Mouse (Mus musculus) heart, postnatal 36 days (tissue): ENCODE measurements around the gene Angptl8. TPM values are rescaled to one million over a fixed set of nuclear protein-coding genes. Genes with fewer than 3 reads are reported as not detected.

ENCODE experiments used
- DNase-seq, 2 experiments: peaks; one replicate each; pipeline ENCODE4 v3.0.0; 2021 to 2022
- intact Hi-C: fragments of 180-260 bp; cut with DNase I; formaldehyde crosslinking; loops from one replicate; pipeline ENCODE4 v1.15.1; 2025
- total RNA-seq, 2 experiments: library from RNA; stranded (reverse); gene quantifications; 2 replicates each; pipeline ENCODE4 v1.2.3; 2021

Gene Angptl8
- total RNA-seq, 2 experiments from 2014 or later, result not detected

DNA sequence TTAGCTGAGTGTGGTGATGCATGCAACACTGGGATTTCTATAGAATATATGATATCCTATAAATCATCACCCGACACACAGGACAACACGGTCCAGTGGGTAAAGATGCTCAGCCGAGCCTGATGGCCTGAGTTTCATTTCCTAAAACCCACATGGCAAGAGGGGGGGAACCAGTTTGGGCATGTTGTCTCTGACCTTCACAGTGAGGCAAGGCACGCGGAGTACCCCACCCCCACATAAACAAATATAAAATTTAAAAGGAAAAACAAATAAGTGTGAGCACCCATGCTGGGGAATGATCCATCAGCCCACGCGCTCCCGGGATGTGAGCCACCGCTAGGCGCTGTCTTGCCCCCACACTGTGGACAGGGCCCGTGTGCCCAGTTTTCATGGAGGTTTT lies 28.3 kb upstream of the Angptl8 start:
- DNase-seq, result no peak
- intact Hi-C loops, result loop anchor here (5.0 kb wide), 1 partner anchor 205 kb away; no protein-coding TSS in a partner anchor

DNA sequence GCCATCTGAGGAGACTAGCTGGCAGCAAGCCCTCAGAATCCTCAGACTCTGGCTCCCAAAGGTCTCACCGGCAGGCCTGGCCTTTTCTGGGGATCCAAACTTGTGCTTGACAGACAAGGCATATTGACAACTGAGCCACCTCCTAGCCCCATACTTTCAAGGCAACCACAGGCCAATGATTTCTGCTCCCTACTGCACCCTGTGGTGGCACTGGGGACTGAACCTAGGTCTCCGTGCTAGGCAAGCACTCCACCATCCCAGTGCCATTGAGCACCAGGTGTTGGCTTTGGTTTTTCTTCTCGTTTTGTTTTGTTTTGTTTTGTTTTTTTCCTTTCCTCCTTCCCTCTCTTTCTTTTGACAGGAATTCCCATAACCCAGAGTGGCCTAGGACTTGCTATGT lies 26.7 kb upstream of the Angptl8 start:
- no peak for DNase-seq
- intact Hi-C loops, result loop anchor here (5.0 kb wide), 1 partner anchor 206 kb away; no protein-coding TSS in a partner anchor

DNA sequence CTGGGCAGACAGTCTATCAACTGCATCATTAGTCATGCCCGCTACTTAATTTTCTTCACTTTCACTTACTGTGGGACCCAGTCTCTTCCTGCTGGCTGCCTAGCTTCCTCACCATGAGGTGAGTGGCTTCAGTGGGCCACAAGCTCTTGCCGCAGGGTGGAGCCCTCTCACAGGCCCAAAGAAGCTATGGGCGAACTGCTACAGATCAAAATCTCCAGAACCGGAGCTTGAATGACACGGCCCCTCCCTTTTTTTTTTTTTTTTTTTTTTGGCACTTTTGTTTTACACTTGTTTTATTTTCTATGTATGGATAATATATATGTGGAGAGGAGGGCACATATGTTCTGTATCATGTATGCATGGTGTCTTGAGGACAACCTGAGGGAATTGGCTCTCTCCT lies 24.1 kb upstream of the Angptl8 start:
- no peak for DNase-seq
- intact Hi-C loops, result no loop called here

DNA sequence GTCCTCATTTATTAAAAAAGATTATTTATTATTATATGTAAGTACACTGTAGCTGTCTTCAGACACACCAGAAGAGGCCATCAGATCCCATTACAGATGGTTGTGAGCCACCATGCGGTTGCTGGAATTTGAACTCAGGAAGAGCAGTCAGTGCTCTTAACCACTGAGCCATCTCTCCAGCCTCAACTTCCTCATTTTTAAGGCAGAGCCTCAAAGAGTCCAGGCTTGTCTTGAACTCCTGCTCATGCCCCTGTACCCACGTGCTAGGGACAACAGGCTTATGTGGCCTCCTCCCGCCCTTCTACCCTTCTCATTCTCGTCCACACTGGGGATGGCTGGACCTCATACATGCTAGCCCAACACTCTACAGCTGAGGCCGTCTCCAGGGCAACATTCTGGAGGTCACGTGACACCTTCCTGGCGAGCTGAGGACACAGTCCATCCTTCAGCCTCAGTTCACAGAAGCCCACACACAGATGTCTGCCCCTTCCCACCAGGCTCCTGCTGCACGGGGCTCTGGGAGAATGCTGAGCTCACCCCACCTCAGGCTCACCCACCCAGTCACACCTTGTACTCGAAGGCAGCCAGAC lies 18.5 kb upstream of the Angptl8 start:
- DNase-seq, result no peak

DNA sequence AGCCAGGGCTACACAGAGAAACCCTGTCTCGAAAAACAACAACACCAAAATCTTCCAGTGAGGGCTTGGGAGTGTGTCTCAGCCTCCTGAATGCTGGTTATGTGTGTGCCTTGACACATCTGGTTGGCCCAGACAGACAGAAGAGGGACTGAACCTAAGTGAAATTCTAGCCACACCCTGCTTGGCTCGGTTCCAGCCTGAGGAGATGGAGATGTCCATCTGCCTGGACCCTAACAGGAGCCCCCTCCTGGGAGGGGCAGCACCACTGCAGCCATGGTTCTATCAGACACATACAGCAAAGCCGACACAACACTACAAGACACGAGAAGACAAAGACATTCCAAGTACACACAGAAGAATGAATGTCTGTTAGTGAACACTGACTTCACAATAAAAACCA lies 17.2 kb upstream of the Angptl8 start:
- intact Hi-C loops, result no loop called here
- no peak for DNase-seq

More for the DNA sequence above, 18.5 kb upstream of the Angptl8 start:
- intact Hi-C loops, result no loop called here

DNA sequence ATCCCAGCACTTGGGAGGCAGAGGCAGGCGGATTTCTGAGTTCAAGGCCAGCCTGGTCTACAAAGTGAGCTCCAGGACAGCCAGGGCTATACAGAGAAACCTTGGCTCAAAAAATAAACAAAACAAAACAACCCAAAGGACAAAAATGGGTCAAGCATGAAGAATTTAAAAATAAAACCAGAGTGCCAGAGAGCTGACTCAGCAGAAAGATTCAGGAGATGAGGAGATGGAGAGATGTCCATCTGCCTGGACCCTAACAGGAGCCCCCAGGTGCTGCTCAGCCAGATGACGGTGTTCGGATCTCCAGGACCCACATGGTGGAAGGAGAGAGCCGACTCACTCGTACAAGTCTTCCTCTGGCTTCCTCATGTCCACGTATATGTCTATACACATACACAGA lies 16.7 kb upstream of the Angptl8 start:
- intact Hi-C loops, result no loop called here
- DNase-seq, result no peak

DNA sequence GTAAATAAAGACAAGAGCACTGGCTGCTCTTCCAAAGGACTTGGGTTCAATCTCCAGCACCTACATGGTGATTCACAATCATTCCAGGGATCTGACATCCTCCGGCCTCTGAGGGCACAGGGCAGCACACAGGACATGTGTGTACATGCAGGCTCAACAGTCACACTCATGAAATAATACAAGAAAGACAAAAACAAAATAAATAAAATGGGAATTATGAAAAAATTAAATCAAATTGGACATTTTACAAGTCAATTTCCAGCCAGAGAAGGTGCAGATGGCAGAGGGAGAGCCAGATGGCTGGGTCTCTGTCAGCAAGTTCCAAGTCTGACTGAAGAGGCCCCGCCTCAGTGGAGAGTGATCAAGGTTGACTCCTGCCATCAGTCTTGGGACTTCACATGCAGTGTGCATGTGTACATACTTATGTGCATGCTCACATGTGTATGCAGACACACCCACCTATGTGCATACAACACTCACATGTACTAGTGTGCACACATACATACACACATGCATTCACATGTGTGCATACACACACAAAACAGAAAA lies 16.1 kb upstream of the Angptl8 start:
- intact Hi-C loops, result no loop called here
- no peak for DNase-seq

DNA sequence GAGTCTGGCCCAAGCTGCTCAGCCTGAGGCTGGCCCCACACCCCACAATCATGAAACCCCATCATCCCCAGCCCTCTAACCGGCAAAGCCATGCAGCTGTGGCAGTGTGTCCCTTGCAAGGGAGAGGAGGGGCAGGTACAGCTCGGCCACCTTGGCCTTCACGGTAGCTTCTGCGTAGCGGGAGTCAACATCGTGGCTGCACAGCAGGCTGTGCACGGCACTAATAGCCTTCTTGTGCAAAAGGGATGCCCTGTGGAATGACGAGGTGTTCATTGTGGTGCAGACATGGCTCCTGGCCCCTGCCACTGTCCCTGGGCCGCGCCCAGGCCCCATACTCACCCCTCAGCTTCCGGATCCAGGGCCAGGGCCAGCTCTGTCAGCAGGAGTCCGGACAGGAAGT lies 15.1 kb upstream of the Angptl8 start:
- intact Hi-C loops, result no loop called here

DNA sequence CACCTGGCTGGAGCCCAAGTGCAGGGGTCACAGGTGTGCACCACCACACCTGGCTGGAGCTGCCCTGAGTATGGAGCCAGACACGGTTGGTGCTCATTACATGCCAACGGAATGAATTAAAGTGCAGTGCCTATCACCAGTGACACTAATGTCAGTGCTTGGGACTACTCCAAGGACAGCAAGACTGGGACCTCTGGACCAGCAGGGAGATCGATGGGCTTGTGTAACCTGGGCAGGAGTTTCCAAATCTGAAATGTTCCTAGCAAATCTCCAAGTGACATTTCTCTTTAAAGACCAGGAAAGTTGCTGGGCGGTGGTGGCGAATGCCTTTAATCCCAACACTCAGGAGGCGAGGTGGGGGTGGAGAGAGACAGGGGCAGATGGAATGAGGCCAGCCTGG lies 12.6 kb upstream of the Angptl8 start:
- intact Hi-C loops, result no loop called here
- DNase-seq, result no peak

More for the DNA sequence above, 15.1 kb upstream of the Angptl8 start:
- no peak for DNase-seq

DNA sequence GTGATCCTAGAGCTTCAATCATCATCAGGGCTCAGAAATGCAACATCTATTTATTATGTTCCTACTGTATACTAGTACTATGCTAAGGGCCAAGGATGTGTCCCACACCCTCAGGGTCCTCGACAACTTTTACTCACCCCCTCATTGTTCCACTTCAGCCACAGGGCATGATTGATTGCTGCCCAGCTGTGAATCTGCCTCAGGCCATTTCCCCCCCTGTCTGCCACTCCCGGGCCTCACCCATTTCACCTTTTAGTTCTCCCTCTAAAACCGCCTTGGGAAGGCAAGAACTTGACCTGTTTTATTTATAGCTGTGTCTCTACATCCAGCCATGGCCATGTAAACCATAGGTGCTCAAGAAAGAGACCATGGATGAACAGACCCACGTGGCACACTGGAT lies 11.4 kb upstream of the Angptl8 start:
- intact Hi-C loops, result no loop called here
- DNase-seq, result no peak

DNA sequence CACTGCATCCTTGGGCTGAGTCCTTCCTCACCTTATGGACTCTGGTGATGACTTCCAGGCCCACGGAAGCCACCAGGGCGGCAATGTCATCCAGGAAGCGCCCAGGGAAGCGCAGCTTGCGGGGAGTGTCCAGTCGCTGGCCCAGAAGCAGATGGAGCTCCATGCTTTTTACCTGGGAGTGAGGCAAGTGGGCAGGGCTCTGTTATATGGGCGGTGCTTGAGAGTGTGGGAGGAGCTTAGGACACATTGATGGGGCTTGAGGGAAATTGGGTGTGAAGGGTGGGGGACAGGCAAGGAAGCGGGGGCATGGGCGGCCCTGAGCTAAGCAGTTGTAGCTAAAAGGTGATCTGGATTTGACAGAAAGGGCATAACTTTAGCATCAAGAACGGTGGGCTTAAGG lies 10.9 kb upstream of the Angptl8 start:
- no peak for DNase-seq
- intact Hi-C loops, result no loop called here

DNA sequence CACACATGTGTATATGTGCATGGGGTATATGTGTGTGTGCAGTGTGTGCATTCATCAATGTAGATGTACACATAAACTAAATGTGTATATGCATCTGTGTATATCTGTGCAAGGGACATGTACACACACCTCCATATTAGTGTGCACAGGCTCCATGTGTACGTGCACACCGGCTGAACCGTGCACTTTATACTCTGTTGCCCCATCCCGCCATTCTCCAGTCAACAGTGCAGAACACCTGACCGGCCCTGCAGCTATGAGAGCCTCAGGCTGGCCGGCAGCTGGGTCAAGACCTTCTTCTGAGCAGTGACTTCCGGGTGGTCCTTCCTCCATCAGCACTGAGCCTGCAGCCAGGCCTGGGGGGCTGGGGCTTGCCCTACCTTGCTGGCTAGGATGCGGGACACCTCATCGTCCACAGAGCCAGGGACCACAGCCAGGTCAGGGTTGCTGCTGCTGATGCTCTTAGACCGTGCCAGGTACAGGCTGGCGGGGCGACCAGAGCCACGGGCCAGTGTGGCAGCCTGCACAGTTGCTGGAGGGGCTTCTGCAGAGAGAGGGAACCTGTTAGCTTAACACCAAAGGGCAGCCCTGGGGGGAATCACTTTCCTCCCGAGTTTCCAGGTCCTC lies 5.4 kb upstream of the Angptl8 start:
- no peak for DNase-seq

DNA sequence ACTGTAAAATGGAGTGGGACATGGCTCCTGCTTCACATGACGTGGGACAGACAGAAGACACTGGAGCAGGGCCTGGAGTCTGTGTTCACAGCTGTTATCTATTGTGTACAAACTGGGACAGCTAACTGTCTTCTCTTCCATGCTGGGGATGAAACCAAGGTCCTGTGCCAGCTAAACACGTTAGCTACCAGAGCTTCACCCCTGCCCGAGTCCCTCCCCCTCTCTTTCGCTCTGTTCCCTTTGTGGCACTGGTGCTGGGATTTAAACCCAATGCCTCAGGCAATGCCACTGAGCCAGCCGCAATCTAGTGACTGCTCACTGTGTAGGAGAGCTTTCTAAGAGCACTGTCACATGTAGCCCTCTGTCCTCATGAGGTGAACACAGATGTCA lies 4.9 kb upstream of the Angptl8 start:
- intact Hi-C loops, result no loop called here
- DNase-seq, result no peak

More for the DNA sequence above, 5.4 kb upstream of the Angptl8 start:
- intact Hi-C loops, result no loop called here

DNA sequence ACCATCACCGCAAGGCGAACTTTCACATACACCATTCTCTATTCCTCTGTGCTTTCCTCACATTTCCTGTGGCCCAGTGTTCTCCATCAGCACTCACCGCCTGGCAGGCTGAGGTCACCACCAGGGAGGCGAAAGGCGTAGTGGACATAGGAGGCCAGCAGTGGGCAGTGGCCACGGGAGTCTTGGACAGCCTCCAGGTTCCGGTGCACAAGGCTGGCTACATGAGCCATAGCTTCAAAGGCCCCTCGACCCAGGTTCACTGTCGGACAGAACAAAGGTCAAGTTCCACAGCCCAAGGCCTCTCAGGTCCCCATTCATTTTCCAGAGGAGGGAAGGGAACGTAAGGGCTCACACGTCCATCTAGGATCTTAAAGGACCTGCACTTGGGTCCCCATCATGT lies 4.4 kb upstream of the Angptl8 start:
- DNase-seq, result no peak
- intact Hi-C loops, result no loop called here

DNA sequence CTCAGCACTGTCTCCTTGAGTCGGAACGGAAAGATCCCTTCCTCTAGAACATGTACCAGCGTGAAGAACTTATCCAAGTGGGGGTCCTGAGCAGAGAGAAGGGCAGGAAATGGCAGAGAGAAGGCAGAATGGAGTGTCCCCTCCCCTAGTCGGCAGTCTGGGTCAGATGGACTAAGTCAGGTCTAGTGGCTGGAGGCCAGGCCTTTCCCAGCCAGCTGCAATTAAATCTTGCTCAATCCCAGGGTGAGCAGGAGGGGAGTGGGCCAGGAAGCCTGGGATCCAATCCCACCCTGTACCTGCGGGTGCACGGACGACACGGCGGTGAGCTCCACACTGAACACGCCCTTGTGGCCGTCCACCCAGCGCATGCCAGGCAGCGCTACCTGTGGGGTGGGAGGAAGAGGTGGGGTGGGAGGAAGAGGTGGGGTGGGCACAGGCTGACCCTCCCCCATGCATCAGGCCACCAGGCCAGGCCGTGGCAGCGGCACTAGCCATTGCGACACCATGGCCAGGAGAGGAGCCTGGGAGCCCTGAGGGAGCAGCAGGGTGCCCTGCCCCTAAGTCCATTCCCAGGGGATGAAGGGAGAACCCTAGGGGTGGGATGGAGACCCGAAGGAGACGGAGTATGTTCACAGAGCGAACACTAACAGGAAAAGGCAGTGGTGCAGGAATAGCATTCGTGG lies 3.6 kb upstream of the Angptl8 start:
- intact Hi-C loops, result no loop called here
- DNase-seq, result no peak

DNA sequence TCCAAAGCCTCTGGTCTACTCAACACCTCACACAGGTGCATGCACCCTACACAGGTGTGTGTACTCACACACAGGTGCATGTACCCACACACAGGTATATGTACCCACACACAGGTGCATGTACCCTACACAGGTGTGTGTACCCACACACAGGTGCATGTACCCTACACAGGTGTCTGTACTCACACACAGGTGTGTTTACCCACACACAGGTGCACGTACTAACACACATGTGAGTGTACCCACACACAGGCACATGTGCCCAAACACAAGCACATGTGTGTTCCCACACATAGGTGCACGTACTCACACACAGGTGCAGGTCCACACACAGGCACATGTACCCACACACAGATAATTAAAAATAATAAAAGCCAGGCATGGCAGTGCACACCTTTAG lies 2.4 kb downstream of the Angptl8 start:
- DNase-seq, result no peak
- intact Hi-C loops, result no loop called here

DNA sequence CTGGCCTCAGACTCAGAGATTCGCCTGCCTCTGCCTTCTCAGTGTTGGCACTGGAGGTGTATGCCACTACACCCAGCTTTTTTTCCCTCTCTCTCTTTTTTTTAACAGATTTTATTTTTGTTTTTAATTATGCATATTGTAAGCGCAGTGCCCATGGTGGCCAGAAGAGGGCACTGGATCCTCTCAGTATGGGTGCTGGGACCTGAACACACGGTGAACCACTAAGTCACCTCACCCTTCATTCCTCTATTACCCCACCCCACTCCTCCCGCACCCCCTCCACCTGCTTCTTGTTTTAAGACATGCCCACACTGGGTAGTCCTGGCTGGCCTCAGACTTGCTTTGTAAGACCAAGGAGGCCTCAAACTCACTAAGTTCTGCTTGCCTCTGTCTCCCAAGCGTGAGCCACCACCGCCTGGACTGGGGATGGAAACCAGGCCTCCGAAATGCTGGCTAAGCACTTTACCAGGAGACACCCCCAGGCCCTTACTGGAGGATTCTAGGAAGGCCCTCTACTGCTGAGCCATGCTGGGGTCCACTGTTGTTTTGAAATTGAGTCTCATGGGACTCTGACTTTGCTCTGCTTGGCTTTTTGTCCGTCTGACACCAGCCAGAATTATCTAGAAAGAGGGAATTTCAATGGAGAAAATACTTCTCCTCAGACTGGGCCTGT lies 4.9 kb downstream of the Angptl8 start:
- peak in 1 of 2 experiments; percentile 68 for DNase-seq

DNA sequence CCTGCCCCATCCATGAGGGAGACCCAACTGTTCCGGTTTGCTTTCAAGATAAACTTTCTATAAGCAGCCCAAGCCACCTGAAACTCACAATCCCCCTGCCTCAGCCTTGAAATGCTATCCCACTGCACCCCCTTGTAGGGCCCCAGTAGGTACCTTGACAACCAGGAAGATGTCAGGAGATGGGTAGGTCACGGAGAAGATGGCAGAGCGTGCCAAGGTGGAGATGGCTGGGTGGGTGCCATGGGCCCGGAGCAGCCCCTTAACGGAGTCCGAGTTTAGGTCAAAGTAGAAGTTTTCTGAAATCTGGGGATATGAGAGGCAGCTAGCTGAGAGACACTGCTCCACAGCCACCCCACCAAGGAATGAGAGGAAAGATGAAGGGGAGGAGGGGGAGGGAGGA lies 6.0 kb downstream of the Angptl8 start:
- intact Hi-C loops, result no loop called here
- DNase-seq, result no peak

More for the DNA sequence above, 4.9 kb downstream of the Angptl8 start:
- intact Hi-C loops, result loop anchor here (1.0 kb wide), 1 partner anchor 31 kb away; no protein-coding TSS in a partner anchor

DNA sequence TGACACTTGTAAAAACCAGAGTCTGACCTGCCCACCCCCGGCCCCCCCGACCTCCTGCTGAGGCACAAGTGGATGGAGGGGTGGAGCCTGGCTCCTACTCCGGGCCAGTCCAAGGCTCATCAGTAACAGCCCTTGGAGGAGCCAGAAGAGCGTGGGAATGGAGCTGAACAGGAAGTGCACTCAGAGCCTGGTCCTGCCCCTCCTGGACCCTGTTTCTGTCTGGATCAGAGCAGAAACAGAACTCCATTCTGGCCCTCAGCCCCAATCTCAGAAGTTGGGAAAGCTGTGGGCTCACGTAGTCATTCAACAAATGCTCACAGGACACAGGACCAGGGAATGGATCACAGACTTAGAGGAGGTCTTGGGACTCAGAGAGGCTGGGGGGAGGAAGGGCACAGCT lies 7.1 kb downstream of the Angptl8 start:
- intact Hi-C loops, result no loop called here
- peak; percentile 59 for DNase-seq

DNA sequence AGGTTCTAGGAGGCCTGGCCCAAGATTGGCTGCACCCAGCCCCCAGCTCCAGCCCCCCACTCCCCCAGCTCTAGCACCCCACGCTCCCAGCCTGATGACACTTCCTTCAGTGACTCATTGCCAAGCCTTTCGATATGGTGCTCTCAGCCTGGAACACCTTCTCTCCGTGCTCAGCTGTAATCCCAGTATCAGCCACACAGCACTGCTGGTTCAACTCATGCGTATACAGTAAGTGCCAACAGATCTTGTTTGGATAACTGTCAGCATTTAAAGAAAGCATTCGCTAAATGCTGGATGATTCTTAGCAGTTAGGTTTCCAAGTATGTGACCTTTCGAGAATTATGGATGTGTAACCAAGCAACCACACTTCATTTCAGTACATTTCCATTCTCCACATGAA lies 7.8 kb downstream of the Angptl8 start:
- intact Hi-C loops, result no loop called here
- DNase-seq, result no peak

DNA sequence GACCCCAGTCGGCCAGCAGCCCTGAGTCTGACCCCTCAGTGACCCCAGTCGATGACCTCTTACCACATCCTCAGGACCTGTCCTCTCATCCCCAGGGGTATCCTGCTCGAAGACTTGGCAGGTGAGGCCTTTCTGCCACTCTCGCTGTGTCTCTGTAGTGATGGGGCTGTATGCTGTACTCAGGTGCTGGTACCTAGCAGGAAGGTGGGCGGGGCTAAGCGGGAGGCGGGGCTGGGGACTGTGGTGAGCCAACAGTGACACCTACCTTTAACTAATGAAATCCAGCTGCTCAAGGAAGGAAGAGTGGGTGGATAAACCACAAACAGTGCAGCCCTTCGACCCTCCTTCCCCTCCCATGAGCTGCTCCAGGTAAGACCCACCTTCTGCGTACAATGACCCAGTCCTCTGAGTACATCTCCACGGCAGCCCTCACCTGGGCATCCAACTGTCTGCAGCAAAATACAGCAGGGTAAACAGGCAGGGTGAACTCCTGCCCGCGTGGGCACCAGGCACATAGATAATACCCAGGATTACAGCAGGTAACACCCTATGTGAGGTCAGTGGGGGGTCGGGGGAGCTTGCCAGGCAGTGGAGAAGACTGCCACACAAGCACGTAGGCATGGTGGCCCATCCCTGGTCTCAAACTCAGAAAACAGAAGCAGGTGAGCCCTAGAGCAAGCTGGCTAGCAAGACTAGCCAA lies 10.2 kb downstream of the Angptl8 start:
- DNase-seq, result no peak
- intact Hi-C loops, result no loop called here
